Mouse (Mus musculus): Measurements from ENCODE around the gene Clip3.

DNA sequence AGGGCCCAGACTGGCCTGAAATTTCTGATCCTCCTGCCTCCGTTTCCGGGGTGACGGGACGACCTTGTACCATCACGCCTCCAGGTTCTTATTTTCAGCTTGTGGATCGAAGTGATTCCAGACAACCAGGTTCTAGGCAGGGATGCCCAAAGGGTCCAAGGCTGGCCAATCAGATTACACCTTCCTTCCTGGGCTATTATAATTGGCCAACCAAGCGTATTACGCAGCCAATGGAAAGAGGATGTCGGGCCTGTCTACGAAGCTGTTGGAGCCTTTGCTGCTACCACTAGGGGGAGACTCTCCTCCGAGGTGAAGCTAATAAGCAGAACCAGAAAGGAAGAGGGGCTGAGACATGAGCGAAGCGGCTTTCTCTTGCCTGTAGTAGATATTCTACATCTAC lies 40.4 kb downstream of the Clip3 start:
- TF ChIP-seq CTCF (IDR thresholded peaks at IDR 0.05; ENCODE audit: control insufficient read depth, insufficient read depth, insufficient replicate concordance, low read depth, low read length): peak; percentile 86; the same call in 1 of the 2 replicates
- no peak for TF ChIP-seq POLR2A (IDR thresholded peaks at IDR 0.05; ENCODE audit: control insufficient read depth, low read depth, low read length)
